Mouse (Mus musculus) hindbrain, embryonic 14.5 days (tissue): ENCODE results near the gene Ttll13. TPM values are rescaled to one million over a fixed set of nuclear protein-coding genes. Genes with fewer than 3 reads are reported as not detected.
A peak's percentile ranks its signal among the peaks of the same experiment; 100 is the strongest.

ENCODE experiments used
- ATAC-seq: fragments of 200-750 bp; cut with Nextera tagmentation; 2 replicates; pipeline ENCODE4 v1.8.0; 2017; ENCODE audit warnings: moderate number of reproducible peaks, mild to moderate bottlenecking, moderate TSS enrichment, moderate library complexity; ENCODE audit not compliant: low FRiP score
- DNase-seq: peaks from one replicate; pipeline ENCODE4 v3.0.0-alpha.2; 2015; ENCODE audit warnings: low spot score
- H3K27ac ChIP-seq: fragments of 300-500 bp; sonication (generic); 2 replicates; pipeline ENCODE4 v1.5.1; 2014; ENCODE audit warnings: mild to moderate bottlenecking, moderate library complexity
- H3K27me3 ChIP-seq: fragments of 300-500 bp; sonication (generic); 2 replicates; pipeline ENCODE4 v1.6.1; 2014; ENCODE audit warnings: mild to moderate bottlenecking, low read length, mixed read lengths; ENCODE audit not compliant: control insufficient read depth, insufficient read depth
- H3K36me3 ChIP-seq: fragments of 300-500 bp; sonication (generic); replicated peaks from 2 replicates; pipeline ENCODE4 v1.6.1; 2014; ENCODE audit not compliant: control insufficient read depth, insufficient read depth
- H3K4me1 ChIP-seq: fragments of 300-500 bp; sonication (generic); replicated peaks from 2 replicates; pipeline ENCODE4 v1.6.1; 2014; ENCODE audit warnings: antibody characterized with exemption, low read length, mixed read lengths; ENCODE audit not compliant: control insufficient read depth, insufficient read depth
- H3K4me2 ChIP-seq: fragments of 300-500 bp; sonication (generic); replicated peaks from 2 replicates; pipeline ENCODE4 v1.6.1; 2014; ENCODE audit warnings: mild to moderate bottlenecking, moderate library complexity
- H3K4me3 ChIP-seq: fragments of 300-500 bp; sonication (generic); replicated peaks from 2 replicates; pipeline ENCODE4 v1.5.1; 2014; ENCODE audit warnings: mild to moderate bottlenecking, low read length
- H3K9ac ChIP-seq: fragments of 300-500 bp; sonication (generic); 2 replicates; pipeline ENCODE4 v1.6.1; 2014
- H3K9me3 ChIP-seq: fragments of 300-500 bp; sonication (generic); 2 replicates; pipeline ENCODE4 v1.6.1; 2016; ENCODE audit warnings: low read length; ENCODE audit not compliant: control insufficient read depth
- WGBS: fragments of 180-500 bp; shearing (Covaris S2); extraction: QIAGEN DNeasy Blood & Tissue Kit; methylation state at CpG from one replicate; pipeline ENCODE4 v1.1.7; 2014; 5-methylcytosine and 5-hydroxymethylcytosine counted together
- polyA plus RNA-seq: library from polyadenylated mRNA; unstranded; fragments of >200 nt; fragmentation: Nextera tagmentation; extraction: Ambion mirVana; gene quantifications from 2 replicates; pipeline ENCODE4 v1.2.1, GENCODE M21; 2014

Ttll13 gene
- polyA plus RNA-seq, 1 experiment from 2014 or later: 1.7 TPM

DNA sequence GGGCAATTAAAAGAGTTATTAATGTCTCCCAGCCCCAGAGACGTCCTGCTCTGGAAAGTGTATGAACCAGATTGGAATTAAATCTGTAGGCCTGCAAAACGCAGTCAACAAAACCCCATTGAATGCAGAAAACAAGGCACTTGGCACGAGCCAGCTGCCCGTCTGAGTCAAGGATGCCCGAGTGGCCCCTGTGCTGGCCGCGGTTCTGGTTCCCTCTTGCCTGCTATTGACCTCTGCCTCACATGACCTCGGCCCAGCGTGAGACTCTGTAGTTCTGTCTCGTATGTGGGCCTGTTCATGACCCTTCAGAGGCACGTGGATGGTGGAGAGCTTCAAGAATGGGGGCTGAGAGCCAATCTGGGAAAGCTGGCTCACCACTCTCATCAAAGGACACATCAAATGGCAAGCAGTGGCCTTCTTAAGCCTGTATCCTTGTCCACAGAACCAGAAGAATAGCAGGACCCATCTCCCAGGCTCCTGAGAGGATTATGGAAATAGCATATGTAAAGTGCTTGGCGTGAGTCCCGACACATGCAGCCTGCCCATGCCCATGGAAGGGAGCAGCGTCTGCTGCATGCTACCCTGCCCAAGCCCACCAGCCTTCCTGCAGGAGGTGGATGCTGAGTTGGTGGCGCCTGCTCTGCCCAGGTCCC is 44.2 kb upstream of the Ttll13 start:
- no peaks in the 10 kb centered on the region for H3K27me3 ChIP-seq
- ATAC-seq: no peak
- H3K9ac ChIP-seq: no peak overlapping the region
- no peak for DNase-seq
- 56% methylated on average over 15 of the region's 15 CpGs for WGBS
- H3K9me3 ChIP-seq: no peaks in the 10 kb centered on the region
- 0 out of 2 replicates have a peak overlapping the region, but pooled peaks have one; percentile 13 for H3K4me2 ChIP-seq
- peak overlapping the region; percentile 51; the same call in 1 of the 2 replicates for H3K27ac ChIP-seq
- no peak overlapping the region for H3K4me3 ChIP-seq
- no peaks in the 10 kb centered on the region for H3K36me3 ChIP-seq
- peaks cover 55% of the 10 kb centered on the region for H3K4me1 ChIP-seq

DNA sequence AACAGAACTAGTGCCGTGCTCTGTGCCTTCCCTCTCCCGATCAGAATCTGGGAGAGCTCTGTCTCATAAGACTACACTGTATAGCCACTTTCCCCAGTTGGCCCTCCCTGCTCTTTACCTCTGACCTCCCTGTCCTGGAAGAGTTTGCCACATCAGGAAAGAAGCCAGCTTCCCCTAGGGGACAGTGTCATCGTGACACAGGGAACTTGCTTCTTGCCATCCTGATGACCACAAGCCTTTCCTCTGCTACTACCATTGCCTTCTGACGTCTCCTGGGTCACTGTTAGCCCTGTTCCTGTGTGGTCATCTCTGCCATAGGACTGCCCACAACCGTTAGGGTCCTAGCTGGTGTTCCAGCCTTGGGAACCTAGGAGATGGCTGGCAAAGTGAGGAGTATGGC is 43.2 kb upstream of the Ttll13 start:
- Histone ChIP-seq H3K27me3 (no peaks in the 10 kb centered on the region), H3K36me3 (no peaks in the 10 kb centered on the region), H3K9ac (peak overlapping the region; percentile 7; the same call in 1 of the 2 replicates), H3K4me1 (peaks cover 57% of the 10 kb centered on the region), H3K27ac (peak overlapping the region; percentile 27), H3K4me2 (peak overlapping the region; percentile 16; the same call in 1 of the 2 replicates), H3K9me3 (no peaks in the 10 kb centered on the region), H3K4me3 (no peak overlapping the region)
- ATAC-seq (no peak), DNase-seq (no peak)
- WGBS: 77% methylated on average over 5 of the region's 5 CpGs

DNA sequence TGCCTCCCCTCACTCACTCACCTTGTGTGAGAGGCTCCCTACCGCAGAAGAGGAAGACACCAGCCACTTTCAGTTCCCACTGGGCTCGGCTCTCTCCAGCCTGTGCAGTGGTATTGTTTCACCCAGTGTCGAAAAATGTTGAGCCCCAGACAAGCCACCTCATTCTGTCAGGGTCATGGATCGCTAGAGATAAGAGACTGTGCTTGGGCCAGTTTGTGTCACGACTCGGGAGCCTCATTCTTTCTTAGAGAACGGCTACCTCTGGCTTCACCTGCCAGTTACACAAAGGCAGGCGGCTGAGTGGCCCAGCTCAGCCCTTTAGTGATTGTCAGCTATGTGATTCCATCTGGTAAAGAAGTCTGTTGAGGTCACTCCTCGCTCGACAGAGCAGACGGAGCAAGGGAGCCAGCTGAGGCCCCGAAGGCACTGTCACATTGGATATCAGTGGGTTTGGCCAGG is 42.5 kb upstream of the Ttll13 start:
- H3K9ac ChIP-seq: peak overlapping the region; percentile 16; the same call in 1 of the 2 replicates
- peaks cover 64% of the 10 kb centered on the region for H3K4me1 ChIP-seq
- no peak overlapping the region for H3K4me3 ChIP-seq
- DNase-seq (no peak), ATAC-seq (no peak)
- H3K27ac ChIP-seq: peak overlapping the region; percentile 27
- H3K36me3 ChIP-seq: no peaks in the 10 kb centered on the region
- no peaks in the 10 kb centered on the region for H3K9me3 ChIP-seq
- WGBS: 31% methylated on average over 12 of the region's 12 CpGs
- no peaks in the 10 kb centered on the region for H3K27me3 ChIP-seq
- no peak overlapping the region for H3K4me2 ChIP-seq

DNA sequence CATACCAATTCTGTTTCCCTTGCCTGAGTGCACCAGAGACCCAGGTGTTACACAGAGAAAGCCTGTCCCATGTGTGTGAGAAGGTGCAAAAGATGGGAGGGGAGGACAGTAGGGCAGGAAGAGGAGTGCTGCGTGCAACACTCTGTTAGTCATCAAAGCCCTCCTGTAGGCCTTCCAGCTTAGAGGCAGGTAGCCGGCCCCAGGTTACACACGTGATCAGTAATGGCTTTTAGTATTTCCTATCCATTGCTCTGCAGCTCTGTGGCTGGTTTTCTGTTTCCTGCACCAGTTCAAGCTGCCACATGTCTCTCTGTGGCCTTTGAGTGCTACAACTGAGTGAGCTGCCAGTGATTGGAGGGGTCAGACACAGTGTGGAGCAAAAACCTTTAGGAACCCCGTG is 41.8 kb upstream of the Ttll13 start:
- DNase-seq (no peak), ATAC-seq (no peak)
- WGBS: 77% methylated on average over 4 of the region's 4 CpGs
- peaks cover 68% of the 10 kb centered on the region for H3K4me1 ChIP-seq
- no peak overlapping the region for H3K9ac ChIP-seq
- no peak overlapping the region for H3K4me3 ChIP-seq
- H3K36me3 ChIP-seq: no peaks in the 10 kb centered on the region
- H3K27ac ChIP-seq: peak overlapping the region; percentile 27; the same call in 1 of the 2 replicates
- H3K27me3 ChIP-seq: no peaks in the 10 kb centered on the region
- H3K9me3 ChIP-seq: no peaks in the 10 kb centered on the region
- H3K4me2 ChIP-seq: no peak overlapping the region

DNA sequence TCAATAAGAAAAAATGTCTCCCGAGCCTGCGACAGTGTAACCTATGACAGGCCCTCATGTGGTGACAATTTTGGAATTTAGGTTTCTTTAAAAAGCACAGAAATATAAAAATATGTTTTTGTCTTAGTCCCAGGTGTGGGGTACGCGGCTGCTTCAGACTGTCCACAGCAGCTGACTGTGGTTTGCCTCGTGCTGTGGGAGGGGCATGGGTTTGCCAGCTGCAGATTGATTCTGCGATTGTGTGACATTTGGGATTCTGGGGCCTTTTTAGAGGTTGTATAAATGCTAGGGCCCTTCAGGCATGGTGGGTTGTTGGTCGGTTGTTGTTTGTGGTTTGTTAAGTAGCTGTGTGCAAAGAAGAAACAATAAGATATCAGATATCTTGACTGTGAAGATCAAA is 41.2 kb upstream of the Ttll13 start:
- Histone ChIP-seq H3K4me3 (no peak overlapping the region), H3K27me3 (no peaks in the 10 kb centered on the region), H3K27ac (no peak overlapping the region), H3K4me2 (no peak overlapping the region), H3K4me1 (peaks cover 63% of the 10 kb centered on the region), H3K9ac (no peak overlapping the region), H3K9me3 (no peaks in the 10 kb centered on the region), H3K36me3 (no peaks in the 10 kb centered on the region)
- WGBS: 78% methylated on average over 7 of the region's 7 CpGs
- DNase-seq (no peak), ATAC-seq (no peak)

DNA sequence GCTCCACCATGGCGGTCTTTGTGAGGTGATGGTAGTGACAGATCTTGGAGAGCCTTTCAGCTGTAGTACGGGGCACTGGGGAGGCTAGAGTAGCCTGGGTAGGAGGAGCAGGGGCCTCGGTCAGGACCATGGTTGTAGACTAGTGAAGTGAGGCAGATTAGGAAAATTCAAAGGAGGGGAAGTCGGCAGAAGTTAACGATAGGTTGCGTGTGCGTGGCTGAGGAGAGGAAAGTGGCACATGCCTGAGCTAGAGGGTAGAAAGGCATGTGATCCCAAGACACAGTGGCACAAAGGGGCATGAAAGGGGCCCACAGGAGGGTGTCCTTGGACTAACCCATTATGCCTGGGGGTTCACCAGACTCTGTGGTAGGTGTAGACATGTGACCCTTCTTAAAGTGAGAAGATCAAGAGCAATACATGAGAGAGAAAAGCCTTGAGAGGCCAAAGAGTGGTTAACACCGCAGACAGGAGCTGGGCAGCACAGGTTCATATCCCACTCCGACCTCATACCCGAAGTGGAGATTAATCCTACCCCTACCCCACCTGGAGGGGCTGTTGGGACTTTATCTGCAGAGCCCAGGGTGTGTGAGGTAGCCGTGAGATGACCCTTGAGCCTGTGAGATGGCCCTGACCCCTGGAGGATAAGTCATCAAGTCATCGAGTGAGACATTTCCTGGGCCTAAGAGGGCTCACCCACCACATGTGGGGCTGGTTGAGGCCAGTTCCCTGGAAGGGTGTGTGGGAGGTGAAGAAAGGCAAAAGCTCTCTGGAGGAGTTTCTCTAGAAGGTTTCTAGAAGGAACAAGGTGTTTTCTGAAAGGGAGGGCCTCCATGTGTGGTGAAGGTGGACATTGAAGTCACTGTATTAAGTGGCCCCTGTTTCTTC is 40.2 kb upstream of the Ttll13 start:
- Histone ChIP-seq H3K4me2 (no peak overlapping the region), H3K4me3 (no peak overlapping the region), H3K27me3 (no peaks in the 10 kb centered on the region), H3K9ac (no peak overlapping the region), H3K9me3 (no peaks in the 10 kb centered on the region), H3K36me3 (no peaks in the 10 kb centered on the region), H3K4me1 (peaks cover 56% of the 10 kb centered on the region), H3K27ac (no peak overlapping the region)
- WGBS: 90% methylated on average over 12 of the region's 12 CpGs
- ATAC-seq (no peak), DNase-seq (no peak)

DNA sequence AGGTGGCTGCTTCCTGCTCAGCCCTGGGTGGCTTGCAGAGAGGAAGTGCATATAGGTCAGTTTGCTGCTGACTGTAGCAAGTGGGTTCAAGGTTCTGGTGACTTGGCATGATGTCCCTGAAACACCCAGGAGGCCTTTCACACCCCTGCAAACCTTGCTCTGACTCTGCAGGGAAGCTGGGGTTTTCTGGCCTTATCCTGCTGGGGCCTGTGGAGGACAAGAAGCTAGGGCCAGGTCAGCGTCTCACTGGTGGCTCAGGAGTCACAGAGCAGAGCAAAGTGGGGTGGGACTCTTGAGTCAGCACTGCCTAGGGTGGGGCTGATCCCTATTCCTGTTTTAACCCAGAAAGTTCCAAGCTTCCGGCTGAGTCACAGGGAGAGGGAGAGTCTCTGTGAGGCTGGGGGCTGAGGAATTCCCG is 38.9 kb upstream of the Ttll13 start:
- Histone ChIP-seq H3K4me3 (no peak overlapping the region), H3K4me2 (no peak overlapping the region), H3K27ac (no peak overlapping the region), H3K4me1 (peaks cover 42% of the 10 kb centered on the region), H3K9me3 (no peaks in the 10 kb centered on the region), H3K27me3 (no peaks in the 10 kb centered on the region), H3K9ac (no peak overlapping the region), H3K36me3 (no peaks in the 10 kb centered on the region)
- no peak for ATAC-seq
- no peak for DNase-seq
- 74% methylated on average over 3 of the region's 3 CpGs for WGBS

DNA sequence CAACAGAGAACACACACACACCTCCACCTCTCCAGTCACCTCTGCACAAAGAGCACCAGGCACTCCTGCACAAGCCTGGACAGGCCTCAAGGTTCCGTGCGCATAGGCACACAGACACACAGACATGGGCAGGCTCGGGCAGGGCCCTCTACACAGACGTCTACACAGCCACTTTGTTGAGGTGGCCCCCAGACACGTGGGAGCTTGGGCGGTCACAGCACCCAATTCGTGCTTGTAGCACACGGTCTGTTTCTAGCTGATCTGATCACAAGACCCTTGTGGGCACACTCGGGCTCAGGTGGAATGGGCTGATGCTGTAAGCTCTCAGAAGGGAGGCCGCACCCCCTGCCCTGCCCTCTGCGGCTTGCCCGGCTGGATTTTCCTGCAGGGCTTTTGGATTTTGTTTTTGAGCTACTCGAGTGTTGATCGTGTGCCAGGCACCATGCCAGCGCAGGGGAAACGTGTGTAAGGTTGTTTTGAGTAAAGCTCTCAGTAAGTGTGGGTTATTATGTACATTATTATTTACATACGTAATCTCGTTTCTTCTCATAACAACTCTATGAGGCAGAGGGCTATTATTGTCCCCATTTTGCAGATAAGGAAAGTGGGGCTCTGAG is 38.0 kb upstream of the Ttll13 start:
- ATAC-seq (no peak), DNase-seq (no peak)
- Histone ChIP-seq H3K9ac (no peak overlapping the region), H3K4me3 (no peak overlapping the region), H3K27ac (no peak overlapping the region; the same call in 1 of the 2 replicates), H3K4me2 (no peak overlapping the region), H3K27me3 (no peaks in the 10 kb centered on the region), H3K9me3 (no peaks in the 10 kb centered on the region), H3K4me1 (peaks cover 34% of the 10 kb centered on the region), H3K36me3 (peaks cover 5% of the 10 kb centered on the region)
- 75% methylated on average over 18 of the region's 18 CpGs for WGBS
